Mouse (Mus musculus): ENCODE measurements at regions not wholly inside any gene's neighbourhood (a gene's known extent, or its start where the extent isn't known, plus 50 kb on each side); places are given as distances from the start of the nearest gene placed in this dataset.

GRCm38 (mm10) chr6:50936306-50936705 lies 282.1 kb upstream of the Npvf start:
- Histone ChIP-seq H3K36me3 (ENCODE audit: control insufficient read depth, insufficient read depth, low read length) (no peaks in the 10 kb centered on the region), H3K4me1 (replicated peaks; ENCODE audit: control insufficient read depth, insufficient read depth) (no peaks in the 10 kb centered on the region), H3K4me3 (ENCODE audit: low read depth, low read length) (no peak overlapping the region), H3K9ac (ENCODE audit: low read length) (no peak overlapping the region), H3K4me2 (replicated peaks; ENCODE audit: low read depth) (no peak overlapping the region), H3K9me3 (ENCODE audit: control insufficient read depth, low read length) (no peaks in the 10 kb centered on the region), H3K27me3 (ENCODE audit: control insufficient read depth, insufficient read depth, low read length) (no peaks in the 10 kb centered on the region), H3K27ac (replicated peaks) (no peak overlapping the region)
- DNase-seq (ENCODE audit: low spot score) (no peak), ATAC-seq (ENCODE audit: low FRiP score, low TSS enrichment) (no peak)
- 84% methylated on average over 8 of the region's 8 CpGs for WGBS
- TF ChIP-seq EP300 (optimal IDR thresholded peaks at IDR 0.05) = no peak
- TF ChIP-seq CTCF (IDR thresholded peaks at IDR 0.05; ENCODE audit: low read depth) = no peak

- ATAC-seq (ENCODE audit: low FRiP score, low TSS enrichment) (no peak), DNase-seq (ENCODE audit: low spot score) (peak; percentile 83)
- Histone ChIP-seq H3K36me3 (ENCODE audit: control insufficient read depth, insufficient read depth, low read length) (no peaks in the 10 kb centered on the region), H3K4me2 (replicated peaks; ENCODE audit: low read depth) (no peak overlapping the region), H3K9me3 (ENCODE audit: control insufficient read depth, low read length) (no peaks in the 10 kb centered on the region), H3K4me3 (ENCODE audit: low read depth, low read length) (no peak overlapping the region), H3K27ac (replicated peaks) (no peak overlapping the region), H3K4me1 (replicated peaks; ENCODE audit: control insufficient read depth, insufficient read depth) (no peaks in the 10 kb centered on the region), H3K9ac (ENCODE audit: low read length) (no peak overlapping the region), H3K27me3 (ENCODE audit: control insufficient read depth, insufficient read depth, low read length) (no peaks in the 10 kb centered on the region)
- TF ChIP-seq CTCF (IDR thresholded peaks at IDR 0.05; ENCODE audit: low read depth) (peak; percentile 100), EP300 (optimal IDR thresholded peaks at IDR 0.05) (no peak)
- 26% methylated on average over 9 of the region's 9 CpGs for WGBS
Observed at GRCm38 (mm10) chr6:50937094-50937493, 282.9 kb upstream of the Npvf start.

GRCm38 (mm10) chr6:50938879-50939278 lies 284.6 kb upstream of the Npvf start:
- Histone ChIP-seq H3K27ac (replicated peaks) (no peak overlapping the region), H3K9me3 (ENCODE audit: control insufficient read depth, low read length) (no peaks in the 10 kb centered on the region), H3K27me3 (ENCODE audit: control insufficient read depth, insufficient read depth, low read length) (no peaks in the 10 kb centered on the region), H3K9ac (ENCODE audit: low read length) (no peak overlapping the region), H3K4me3 (ENCODE audit: low read depth, low read length) (no peak overlapping the region), H3K36me3 (ENCODE audit: control insufficient read depth, insufficient read depth, low read length) (no peaks in the 10 kb centered on the region), H3K4me2 (replicated peaks; ENCODE audit: low read depth) (no peak overlapping the region), H3K4me1 (replicated peaks; ENCODE audit: control insufficient read depth, insufficient read depth) (no peaks in the 10 kb centered on the region)
- ATAC-seq (ENCODE audit: low FRiP score, low TSS enrichment) = no peak
- peak; percentile 26 for DNase-seq (ENCODE audit: low spot score)
- WGBS = 23% methylated on average over 7 of the region's 7 CpGs
- TF ChIP-seq CTCF (IDR thresholded peaks at IDR 0.05; ENCODE audit: low read depth) (peak; percentile 85), EP300 (optimal IDR thresholded peaks at IDR 0.05) (no peak)

GRCm38 (mm10) chr6:50939440-50939839 lies 285.2 kb upstream of the Npvf start:
- no peak overlapping the region for H3K4me2 ChIP-seq (replicated peaks; ENCODE audit: low read depth)
- DNase-seq (ENCODE audit: low spot score) (no peak), ATAC-seq (ENCODE audit: low FRiP score, low TSS enrichment) (no peak)
- no peaks in the 10 kb centered on the region for H3K27me3 ChIP-seq (ENCODE audit: control insufficient read depth, insufficient read depth, low read length)
- no peaks in the 10 kb centered on the region for H3K9me3 ChIP-seq (ENCODE audit: control insufficient read depth, low read length)
- no peaks in the 10 kb centered on the region for H3K36me3 ChIP-seq (ENCODE audit: control insufficient read depth, insufficient read depth, low read length)
- TF ChIP-seq EP300 (optimal IDR thresholded peaks at IDR 0.05) = no peak
- TF ChIP-seq CTCF (IDR thresholded peaks at IDR 0.05; ENCODE audit: low read depth) = peak; percentile 65
- no peak overlapping the region for H3K4me3 ChIP-seq (ENCODE audit: low read depth, low read length)
- H3K27ac ChIP-seq (replicated peaks) = no peak overlapping the region
- 53% methylated on average over 2 of the region's 2 CpGs for WGBS
- no peak overlapping the region for H3K9ac ChIP-seq (ENCODE audit: low read length)
- H3K4me1 ChIP-seq (replicated peaks; ENCODE audit: control insufficient read depth, insufficient read depth) = no peaks in the 10 kb centered on the region

GRCm38 (mm10) chr6:50940118-50940517 lies 285.9 kb upstream of the Npvf start:
- no peak overlapping the region for H3K27ac ChIP-seq (replicated peaks)
- DNase-seq (ENCODE audit: low spot score) (no peak), ATAC-seq (ENCODE audit: low FRiP score, low TSS enrichment) (no peak)
- no peaks in the 10 kb centered on the region for H3K9me3 ChIP-seq (ENCODE audit: control insufficient read depth, low read length)
- TF ChIP-seq EP300 (optimal IDR thresholded peaks at IDR 0.05) (no peak), CTCF (IDR thresholded peaks at IDR 0.05; ENCODE audit: low read depth) (peak; percentile 71)
- H3K4me1 ChIP-seq (replicated peaks; ENCODE audit: control insufficient read depth, insufficient read depth) = no peaks in the 10 kb centered on the region
- H3K36me3 ChIP-seq (ENCODE audit: control insufficient read depth, insufficient read depth, low read length) = no peaks in the 10 kb centered on the region
- H3K4me2 ChIP-seq (replicated peaks; ENCODE audit: low read depth) = no peak overlapping the region
- H3K4me3 ChIP-seq (ENCODE audit: low read depth, low read length) = no peak overlapping the region
- no peaks in the 10 kb centered on the region for H3K27me3 ChIP-seq (ENCODE audit: control insufficient read depth, insufficient read depth, low read length)
- 21% methylated on average over 1 of the region's 1 CpGs for WGBS
- H3K9ac ChIP-seq (ENCODE audit: low read length) = no peak overlapping the region

GRCm38 (mm10) chr6:50940641-50941398 lies 286.6 kb upstream of the Npvf start:
- Histone ChIP-seq H3K27ac (replicated peaks) (peak overlapping the region; percentile 58), H3K9ac (ENCODE audit: low read length) (no peak overlapping the region)

More at GRCm38 (mm10) chr6:50940641-50941398, 286.6 kb upstream of the Npvf start:
- no peak for DNase-seq (ENCODE audit: low spot score)
- no peak for ATAC-seq (ENCODE audit: low FRiP score, low TSS enrichment)
- Histone ChIP-seq H3K27me3 (ENCODE audit: control insufficient read depth, insufficient read depth, low read length) (no peaks in the 10 kb centered on the region), H3K4me3 (ENCODE audit: low read depth, low read length) (no peak overlapping the region), H3K4me2 (replicated peaks; ENCODE audit: low read depth) (no peak overlapping the region), H3K4me1 (replicated peaks; ENCODE audit: control insufficient read depth, insufficient read depth) (no peaks in the 10 kb centered on the region), H3K36me3 (ENCODE audit: control insufficient read depth, insufficient read depth, low read length) (no peaks in the 10 kb centered on the region), H3K9me3 (ENCODE audit: control insufficient read depth, low read length) (no peaks in the 10 kb centered on the region)
- TF ChIP-seq CTCF (IDR thresholded peaks at IDR 0.05; ENCODE audit: low read depth) = no peak
- no peak for TF ChIP-seq EP300 (optimal IDR thresholded peaks at IDR 0.05)
- WGBS = 51% methylated on average over 10 of the region's 10 CpGs

Measured in stomach, postnatal 0 days (tissue).